Mouse (Mus musculus) lung, postnatal 0 days (tissue): ENCODE data around the gene Aven.

Source experiments
- CTCF ChIP-seq: IDR thresholded peaks from 2 replicates; pipeline ENCODE4 v1.5.1; 2016; ENCODE audit warnings: antibody characterized with exemption, mild to moderate bottlenecking
- EP300 ChIP-seq: IDR thresholded peaks from 2 replicates; pipeline ENCODE4 v1.6.1; 2016; ENCODE audit warnings: antibody characterized with exemption, mild to moderate bottlenecking, control low read depth

DNA sequence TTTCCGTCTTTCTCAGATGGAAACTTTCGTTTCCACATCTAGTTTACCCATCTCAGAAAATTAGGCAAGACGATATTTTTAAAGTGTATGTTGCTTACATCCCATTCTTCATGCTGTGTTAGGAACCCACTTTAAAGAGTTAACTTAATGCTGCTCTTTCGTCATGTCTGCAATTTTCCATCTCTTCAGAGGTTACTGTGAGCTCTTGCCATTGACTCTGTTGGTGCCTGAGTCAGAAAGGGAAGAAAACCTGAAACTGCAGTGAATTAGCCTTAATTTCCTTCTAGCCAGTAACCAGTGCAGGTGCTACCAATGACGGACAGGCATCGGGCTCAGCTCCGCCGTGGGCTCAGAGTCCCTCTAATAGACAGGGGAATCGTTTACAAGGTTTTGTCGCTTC, 63.8 kb downstream of the Aven start:
- TF ChIP-seq CTCF (no peak), EP300 (no peak)
